Mouse (Mus musculus) stomach, postnatal 0 days (tissue): Measurements from ENCODE around the gene Ppp2r2c.
A peak's percentile ranks its signal among the peaks of the same experiment; 100 is the strongest.

Source experiments
- CTCF ChIP-seq: IDR thresholded peaks from 2 replicates; pipeline ENCODE4 v1.5.1; 2016; ENCODE audit warnings: antibody characterized with exemption, low read depth, mild to moderate bottlenecking, moderate library complexity
- EP300 ChIP-seq: optimal IDR thresholded peaks from 2 replicates; pipeline ENCODE3; 2016; ENCODE audit warnings: antibody characterized with exemption

- TF ChIP-seq CTCF (peak; percentile 83), EP300 (no peak)
Observed at GRCm38 (mm10) chr5:36958837-36959236, 90.5 kb downstream of the Ppp2r2c start.
